Mouse (Mus musculus) G1E (cell line): ENCODE results near the gene Izumo1r.

Experiments
- CTCF ChIP-seq: IDR thresholded peaks from 2 replicates; pipeline ENCODE4 v1.5.1; 2012; ENCODE audit warnings: low read depth, low read length, inconsistent platforms, mixed read lengths
- GATA1 ChIP-seq: IDR thresholded peaks from 2 replicates; pipeline ENCODE4 v1.6.1; 2012; ENCODE audit warnings: borderline replicate concordance, low read length, inconsistent platforms, mixed read lengths
- POLR2AphosphoS5 ChIP-seq: IDR thresholded peaks from 2 replicates; pipeline ENCODE4 v1.6.1; 2012; ENCODE audit warnings: low read depth, low read length, inconsistent platforms; ENCODE audit not compliant: insufficient replicate concordance
- TAL1 ChIP-seq: conservative IDR thresholded peaks from 2 replicates; pipeline ENCODE4 v1.6.1; 2012; ENCODE audit warnings: low read depth, low read length, inconsistent platforms, mixed read lengths

DNA sequence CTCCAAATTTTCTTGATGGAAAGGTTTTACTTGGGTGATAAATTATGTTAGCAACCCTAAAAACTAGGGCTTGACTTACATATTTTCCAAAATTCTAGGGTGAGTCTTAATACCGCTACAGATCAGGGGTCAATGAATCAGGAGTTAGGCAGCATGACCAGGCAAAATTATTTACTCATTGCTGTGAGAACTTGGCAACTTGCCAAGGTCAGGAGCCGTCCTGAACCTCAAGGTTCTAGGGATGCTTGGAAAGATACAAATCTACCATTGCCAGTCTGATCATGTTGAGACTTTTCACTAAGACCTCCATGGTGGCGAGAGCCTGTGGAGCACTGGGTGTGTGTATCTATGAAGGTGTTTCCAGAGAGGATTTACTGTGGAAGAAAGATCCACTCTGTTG, 32.2 kb downstream of the Izumo1r start:
- TF ChIP-seq CTCF, result no peak
- no peak for TF ChIP-seq GATA1
- TF ChIP-seq TAL1, result no peak
- no peak for TF ChIP-seq POLR2AphosphoS5
